Mouse (Mus musculus): ENCODE measurements around the gene Mfsd12. TPM values are rescaled to one million over a fixed set of nuclear protein-coding genes. Genes with fewer than 3 reads are reported as not detected.

The Mfsd12 gene
- polyA plus RNA-seq, 1 experiment from 2014 or later = 7.8 TPM

DNA sequence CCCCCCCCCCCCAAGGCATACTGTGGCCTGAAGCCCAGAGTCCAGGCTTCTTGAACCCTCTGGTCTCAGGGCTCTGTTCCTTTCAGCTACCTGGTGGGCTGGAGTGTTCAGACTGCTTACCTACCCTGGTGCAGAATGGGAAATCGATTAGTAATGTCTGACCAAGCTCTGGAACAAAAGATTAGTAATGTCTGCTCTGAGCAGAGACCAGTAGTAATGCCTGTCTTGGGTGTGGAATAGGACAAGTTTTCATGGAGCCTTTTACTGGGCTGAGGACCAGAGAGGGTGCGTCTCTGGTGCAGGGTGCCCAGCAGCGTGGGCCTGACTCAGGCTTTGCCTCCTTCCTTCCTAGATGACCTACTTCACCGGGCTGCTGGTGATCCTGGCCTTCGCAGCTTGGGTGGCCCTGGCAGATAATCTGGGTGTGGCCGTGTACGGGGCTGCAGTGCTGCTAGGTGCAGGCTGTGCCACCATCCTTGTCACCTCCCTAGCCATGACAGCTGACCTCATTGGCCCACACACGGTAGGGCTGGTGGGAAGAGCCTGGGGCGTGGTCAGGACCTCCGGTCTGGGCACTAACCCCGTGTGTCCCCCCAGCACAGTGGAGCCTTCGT is 5.2 kb downstream of the Mfsd12 start:
- Histone ChIP-seq H3K4me2 (replicated peaks) (no peak overlapping the region), H3K4me1 (replicated peaks; ENCODE audit: control insufficient read depth, insufficient read depth, low read length) (peaks cover 32% of the 10 kb centered on the region), H3K27ac (no peak overlapping the region), H3K27me3 (ENCODE audit: control insufficient read depth, insufficient read depth, low read length) (peaks cover 21% of the 10 kb centered on the region), H3K36me3 (replicated peaks; ENCODE audit: control insufficient read depth, insufficient read depth) (peaks cover 20% of the 10 kb centered on the region), H3K9me3 (ENCODE audit: control insufficient read depth, low read length) (no peaks in the 10 kb centered on the region), H3K4me3 (replicated peaks; ENCODE audit: low read length) (no peak overlapping the region), H3K9ac (no peak overlapping the region)
- WGBS = 81% methylated on average over 12 of the region's 12 CpGs
- DNase-seq (ENCODE audit: low spot score) = no peak
- ATAC-seq (ENCODE audit: low FRiP score) = no peak

DNA sequence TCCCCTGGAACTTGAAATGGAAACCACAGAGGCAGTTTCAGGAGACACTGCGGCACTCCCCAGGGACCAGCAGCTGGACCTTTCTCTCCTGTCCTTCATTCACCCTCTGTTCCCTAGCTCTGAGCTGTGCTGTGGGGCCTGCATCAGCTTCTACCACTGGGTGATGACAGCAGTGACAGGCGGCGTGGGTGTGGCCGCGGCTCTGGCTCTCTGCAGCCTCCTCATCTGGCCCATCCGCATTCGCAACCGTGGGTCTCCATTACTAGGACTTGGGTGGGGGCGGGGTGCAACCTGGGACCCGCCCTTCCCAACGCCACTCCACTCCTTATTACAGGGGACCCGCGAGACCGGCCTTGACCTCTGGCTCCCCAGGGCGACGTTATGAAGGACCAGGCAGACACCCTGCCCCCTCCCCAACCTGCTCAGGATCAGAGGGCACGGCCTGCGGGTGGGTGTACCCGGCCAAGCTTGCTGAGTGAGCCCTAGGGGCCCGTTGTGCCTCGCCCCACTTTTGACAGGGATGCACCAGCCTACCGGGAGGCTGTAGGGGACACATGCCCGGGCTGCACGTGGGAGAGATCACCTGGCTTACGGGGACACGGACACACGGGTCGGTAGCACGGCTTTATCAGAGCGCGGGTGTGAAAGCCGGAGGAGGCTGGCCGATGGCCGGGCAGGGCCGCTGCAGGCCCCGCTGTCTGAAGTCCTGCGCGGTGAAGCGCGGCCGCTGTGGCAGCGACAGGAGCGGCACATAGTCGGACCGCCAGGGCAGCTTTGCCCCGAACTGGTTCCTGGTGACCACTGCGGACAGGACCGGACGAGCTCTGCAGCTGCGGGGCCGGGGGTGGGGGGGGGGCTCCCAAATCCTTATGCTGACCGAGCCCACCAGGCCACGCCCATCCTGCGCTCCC is 6.4 kb downstream of the Mfsd12 start:
- Histone ChIP-seq H3K36me3 (replicated peaks; ENCODE audit: control insufficient read depth, insufficient read depth) (peaks cover 33% of the 10 kb centered on the region), H3K27me3 (ENCODE audit: control insufficient read depth, insufficient read depth, low read length) (peaks cover 21% of the 10 kb centered on the region), H3K27ac (no peak overlapping the region), H3K9ac (peak overlapping the region; percentile 40), H3K4me3 (replicated peaks; ENCODE audit: low read length) (peak overlapping the region; percentile 19), H3K9me3 (ENCODE audit: control insufficient read depth, low read length) (no peaks in the 10 kb centered on the region), H3K4me1 (replicated peaks; ENCODE audit: control insufficient read depth, insufficient read depth, low read length) (peaks cover 20% of the 10 kb centered on the region), H3K4me2 (replicated peaks) (peak overlapping the region; percentile 45)
- DNase-seq (ENCODE audit: low spot score) (no peak), ATAC-seq (ENCODE audit: low FRiP score) (no peak; the same call in 1 of the 2 replicates)
- 15% methylated on average over 48 of the region's 54 CpGs for WGBS

DNA sequence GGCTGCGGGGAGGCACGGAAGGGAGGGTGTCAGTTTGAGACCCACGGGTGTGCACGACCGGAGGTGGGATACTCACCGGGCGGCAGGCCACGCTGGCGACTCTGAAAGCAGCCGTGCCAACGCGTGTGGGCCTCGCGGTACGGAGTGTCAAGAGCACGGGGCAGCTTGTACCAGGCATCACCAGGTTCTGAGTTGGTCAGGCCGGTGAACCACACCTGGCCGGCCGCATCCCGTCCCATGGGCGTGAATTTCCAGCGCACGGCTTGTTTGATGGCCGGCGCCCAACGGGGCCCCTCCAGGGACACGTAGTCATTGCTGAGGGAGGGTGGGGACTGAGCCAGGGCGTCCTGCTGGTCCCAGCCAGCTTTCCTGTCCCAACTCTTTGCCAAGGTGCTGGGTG is 7.4 kb downstream of the Mfsd12 start:
- ATAC-seq (ENCODE audit: low FRiP score) (no peak), DNase-seq (ENCODE audit: low spot score) (no peak)
- H3K27me3 ChIP-seq (ENCODE audit: control insufficient read depth, insufficient read depth, low read length) = peaks cover 21% of the 10 kb centered on the region
- H3K4me2 ChIP-seq (replicated peaks) = peak overlapping the region; percentile 45
- 10% methylated on average over 28 of the region's 28 CpGs for WGBS
- H3K9me3 ChIP-seq (ENCODE audit: control insufficient read depth, low read length) = no peaks in the 10 kb centered on the region
- peak overlapping the region; percentile 40 for H3K9ac ChIP-seq
- peaks cover 43% of the 10 kb centered on the region for H3K36me3 ChIP-seq (replicated peaks; ENCODE audit: control insufficient read depth, insufficient read depth)
- H3K4me1 ChIP-seq (replicated peaks; ENCODE audit: control insufficient read depth, insufficient read depth, low read length) = peaks cover 18% of the 10 kb centered on the region
- H3K27ac ChIP-seq = no peak overlapping the region
- H3K4me3 ChIP-seq (replicated peaks; ENCODE audit: low read length) = peak overlapping the region; percentile 19

DNA sequence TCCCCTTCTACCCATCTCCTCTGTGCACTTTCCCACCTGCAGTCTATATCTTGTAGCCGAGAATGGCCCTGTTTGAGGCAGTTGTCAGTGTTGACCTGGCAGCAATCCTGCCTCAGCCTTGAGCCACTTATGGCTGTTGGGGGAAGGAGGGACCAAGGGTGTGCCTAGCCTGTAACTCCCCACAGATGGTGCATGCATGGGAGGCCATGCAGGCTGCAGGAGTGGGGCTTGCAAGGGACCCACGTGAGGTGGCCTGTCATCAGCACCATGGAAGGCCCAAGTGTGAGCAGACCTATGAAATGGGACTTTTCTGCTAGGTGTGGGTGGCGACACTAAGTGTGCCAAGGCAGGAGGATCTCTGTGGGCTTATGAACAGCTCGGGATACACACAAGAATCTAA is 7.8 kb downstream of the Mfsd12 start:
- peaks cover 47% of the 10 kb centered on the region for H3K36me3 ChIP-seq (replicated peaks; ENCODE audit: control insufficient read depth, insufficient read depth)
- DNase-seq (ENCODE audit: low spot score) (no peak), ATAC-seq (ENCODE audit: low FRiP score) (no peak)
- H3K27ac ChIP-seq = no peak overlapping the region
- H3K9ac ChIP-seq = no peak overlapping the region; the same call in 1 of the 2 replicates
- no peaks in the 10 kb centered on the region for H3K9me3 ChIP-seq (ENCODE audit: control insufficient read depth, low read length)
- H3K4me3 ChIP-seq (replicated peaks; ENCODE audit: low read length) = no peak overlapping the region
- H3K4me1 ChIP-seq (replicated peaks; ENCODE audit: control insufficient read depth, insufficient read depth, low read length) = peaks cover 18% of the 10 kb centered on the region
- H3K4me2 ChIP-seq (replicated peaks) = peak overlapping the region; percentile 45; the same call in 1 of the 2 replicates
- 36% methylated on average over 4 of the region's 4 CpGs for WGBS
- H3K27me3 ChIP-seq (ENCODE audit: control insufficient read depth, insufficient read depth, low read length) = peaks cover 21% of the 10 kb centered on the region

DNA sequence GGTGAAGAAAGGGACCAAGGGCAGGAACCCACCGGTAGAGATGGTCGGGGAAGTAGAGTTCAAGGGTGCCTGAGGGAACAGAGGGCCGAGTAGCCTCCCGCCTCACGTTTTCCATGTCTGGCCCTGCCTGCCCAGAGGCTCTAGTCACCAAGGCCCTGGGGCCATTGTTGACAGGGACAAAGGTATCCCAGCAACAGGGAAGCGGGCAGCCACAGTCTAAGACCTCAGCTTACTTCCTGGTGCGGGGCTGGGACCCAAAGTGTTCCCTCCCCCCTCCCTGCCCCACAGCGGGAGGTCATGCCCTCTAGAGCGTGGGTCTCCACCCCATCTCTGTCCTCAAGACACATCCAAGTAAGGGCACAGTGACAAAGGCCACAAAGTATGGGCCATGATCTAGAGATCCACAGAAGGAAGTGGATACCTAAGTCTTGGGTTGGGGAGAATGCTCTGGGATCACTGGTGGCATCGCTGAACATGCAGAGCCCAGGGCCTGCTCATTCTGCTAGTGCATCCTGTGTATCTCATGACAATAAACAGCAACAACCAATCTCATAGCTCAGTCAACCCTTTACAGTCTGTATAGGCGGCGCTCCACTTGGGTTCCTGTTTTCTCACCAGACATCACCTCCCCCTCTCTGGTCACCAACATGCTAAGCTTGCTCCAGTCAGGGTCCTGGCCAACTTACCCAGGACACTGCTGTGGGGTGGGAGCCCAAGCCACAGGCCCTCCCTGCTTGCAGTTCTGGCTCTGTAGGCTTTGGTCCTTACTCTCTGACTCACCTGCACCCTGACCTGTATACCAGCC is 8.6 kb downstream of the Mfsd12 start, which contains the start of gene 4930404N11Rik:
Gene 4930404N11Rik (minus strand): TSS at position 145 of the 805 bp plus-strand sequence.
- Histone ChIP-seq H3K36me3 (replicated peaks; ENCODE audit: control insufficient read depth, insufficient read depth) (peaks cover 51% of the 10 kb centered on the region), H3K4me1 (replicated peaks; ENCODE audit: control insufficient read depth, insufficient read depth, low read length) (peaks cover 18% of the 10 kb centered on the region), H3K4me3 (replicated peaks; ENCODE audit: low read length) (peak within 1 kb of the TSS; percentile 19; the same call in 1 of the 2 replicates), H3K4me2 (replicated peaks) (peak within 1 kb of the TSS; percentile 45), H3K27ac (no peak within 1 kb of the TSS), H3K27me3 (ENCODE audit: control insufficient read depth, insufficient read depth, low read length) (peaks cover 21% of the 10 kb centered on the region), H3K9me3 (ENCODE audit: control insufficient read depth, low read length) (no peaks in the 10 kb centered on the region), H3K9ac (peak within 1 kb of the TSS; percentile 40)
- WGBS = 16% methylated on average over 12 of the region's 12 CpGs
- no peak for ATAC-seq (ENCODE audit: low FRiP score)
- DNase-seq (ENCODE audit: low spot score) = no peak

DNA sequence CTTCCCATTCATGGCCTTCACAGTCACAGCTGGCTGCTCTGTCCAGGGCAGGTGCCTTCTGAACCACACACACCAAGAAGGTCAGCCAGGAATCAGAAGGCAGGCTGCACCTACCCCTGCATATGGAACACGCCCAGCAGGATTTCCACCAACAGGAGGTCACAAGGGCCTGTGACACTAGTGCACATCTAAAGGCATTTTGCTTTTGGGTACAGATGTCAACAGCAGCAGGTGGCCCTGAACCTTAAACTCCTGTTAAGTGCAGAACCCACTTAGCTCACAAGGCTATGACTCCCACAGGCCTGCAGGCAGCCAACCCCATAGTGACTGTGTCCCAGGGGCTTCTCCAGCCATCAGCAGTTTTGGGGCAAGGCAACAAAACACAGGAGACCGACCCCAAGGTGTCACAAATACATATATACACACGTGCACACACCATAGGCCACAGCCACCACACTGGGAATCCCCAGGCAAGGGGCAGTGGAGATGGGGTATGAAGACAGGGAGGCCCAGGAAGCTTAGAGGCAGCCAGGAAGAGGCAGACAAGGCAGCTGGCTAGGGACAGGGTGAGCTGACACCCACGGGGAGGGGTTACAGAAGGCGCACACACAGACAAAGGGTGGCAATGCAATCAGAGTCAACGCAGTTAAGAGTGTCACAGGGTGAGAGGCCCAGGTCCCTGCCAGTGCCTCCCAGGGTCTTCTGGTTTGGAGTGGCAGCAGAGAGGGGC is 9.4 kb downstream of the Mfsd12 start:
- ATAC-seq (ENCODE audit: low FRiP score) = no peak
- Histone ChIP-seq H3K9ac (no peak overlapping the region), H3K4me1 (replicated peaks; ENCODE audit: control insufficient read depth, insufficient read depth, low read length) (peaks cover 18% of the 10 kb centered on the region), H3K36me3 (replicated peaks; ENCODE audit: control insufficient read depth, insufficient read depth) (peaks cover 56% of the 10 kb centered on the region), H3K27ac (no peak overlapping the region), H3K9me3 (ENCODE audit: control insufficient read depth, low read length) (no peaks in the 10 kb centered on the region), H3K27me3 (ENCODE audit: control insufficient read depth, insufficient read depth, low read length) (peaks cover 21% of the 10 kb centered on the region), H3K4me2 (replicated peaks) (no peak overlapping the region), H3K4me3 (replicated peaks; ENCODE audit: low read length) (no peak overlapping the region)
- 78% methylated on average over 6 of the region's 6 CpGs for WGBS
- no peak for DNase-seq (ENCODE audit: low spot score)

DNA sequence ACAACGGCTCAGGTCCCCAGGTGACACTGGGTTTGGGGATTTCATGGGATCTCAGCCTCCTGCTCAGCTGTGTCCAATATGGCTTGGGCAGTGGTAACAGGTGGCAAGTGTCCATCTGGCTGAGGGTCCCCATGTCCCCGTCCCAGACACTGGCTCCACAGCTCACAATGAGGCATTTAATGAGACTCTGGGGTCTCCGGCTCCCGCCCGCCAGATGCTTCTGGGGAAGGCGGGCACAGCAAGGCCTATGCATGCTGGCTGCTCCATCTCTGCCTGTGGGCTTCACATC is 9.9 kb downstream of the Mfsd12 start:
- DNase-seq (ENCODE audit: low spot score) (no peak), ATAC-seq (ENCODE audit: low FRiP score) (no peak)
- WGBS = 59% methylated on average over 6 of the region's 6 CpGs
- Histone ChIP-seq H3K4me3 (replicated peaks; ENCODE audit: low read length) (no peak overlapping the region), H3K9ac (no peak overlapping the region), H3K36me3 (replicated peaks; ENCODE audit: control insufficient read depth, insufficient read depth) (peaks cover 56% of the 10 kb centered on the region), H3K27ac (no peak overlapping the region), H3K4me1 (replicated peaks; ENCODE audit: control insufficient read depth, insufficient read depth, low read length) (peaks cover 18% of the 10 kb centered on the region), H3K9me3 (ENCODE audit: control insufficient read depth, low read length) (no peaks in the 10 kb centered on the region), H3K4me2 (replicated peaks) (no peak overlapping the region), H3K27me3 (ENCODE audit: control insufficient read depth, insufficient read depth, low read length) (peaks cover 21% of the 10 kb centered on the region)

DNA sequence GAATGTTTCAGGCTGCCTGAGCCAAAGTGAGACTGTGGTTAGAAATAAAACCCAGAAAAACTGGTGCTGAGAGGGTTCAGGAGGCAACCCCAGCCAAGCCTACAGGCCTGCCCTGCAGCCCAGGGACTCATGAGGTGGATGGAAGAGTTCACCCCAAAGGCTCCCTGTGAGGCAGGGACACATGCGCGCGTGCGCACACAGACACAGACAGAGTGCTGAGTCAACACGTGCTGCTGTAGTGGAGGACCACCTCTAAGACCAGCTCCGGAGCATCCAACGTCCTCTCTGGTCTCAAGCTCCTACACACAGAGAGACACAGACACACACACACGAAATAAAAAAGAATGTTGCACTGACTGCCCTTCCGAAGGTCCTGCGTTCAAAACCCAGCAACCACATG is 18.0 kb downstream of the Mfsd12 start:
- Histone ChIP-seq H3K9ac (no peak overlapping the region), H3K4me1 (replicated peaks; ENCODE audit: control insufficient read depth, insufficient read depth, low read length) (peaks cover 24% of the 10 kb centered on the region), H3K4me3 (replicated peaks; ENCODE audit: low read length) (no peak overlapping the region), H3K9me3 (ENCODE audit: control insufficient read depth, low read length) (no peaks in the 10 kb centered on the region), H3K27ac (no peak overlapping the region), H3K4me2 (replicated peaks) (no peak overlapping the region), H3K27me3 (ENCODE audit: control insufficient read depth, insufficient read depth, low read length) (no peaks in the 10 kb centered on the region), H3K36me3 (replicated peaks; ENCODE audit: control insufficient read depth, insufficient read depth) (peaks cover 38% of the 10 kb centered on the region)
- DNase-seq (ENCODE audit: low spot score) (no peak), ATAC-seq (ENCODE audit: low FRiP score) (no peak)
- 94% methylated on average over 10 of the region's 10 CpGs for WGBS

Measured in hindbrain, embryonic 14.5 days (tissue).